Mouse (Mus musculus) kidney, embryonic 16.5 days (tissue): ENCODE results near the gene Elp1. TPM values are rescaled to one million over a fixed set of nuclear protein-coding genes. Genes with fewer than 3 reads are reported as not detected.
A peak's percentile ranks its signal among the peaks of the same experiment; 100 is the strongest.

Experiments
- ATAC-seq: fragments of 200-750 bp; cut with Nextera tagmentation; 2 replicates; pipeline ENCODE4 v1.8.0; 2017; ENCODE audit warnings: moderate TSS enrichment; ENCODE audit not compliant: low FRiP score, low TSS enrichment
- H3K27ac ChIP-seq: fragments of 300-500 bp; sonication (generic); 2 replicates; pipeline ENCODE4 v1.5.1; 2014; ENCODE audit warnings: low read length
- H3K27me3 ChIP-seq: fragments of 300-500 bp; sonication (generic); 2 replicates; pipeline ENCODE4 v1.6.1; 2014; ENCODE audit warnings: low read length, control low read depth, mixed read lengths; ENCODE audit not compliant: insufficient read depth
- H3K36me3 ChIP-seq: fragments of 300-500 bp; sonication (generic); 2 replicates; pipeline ENCODE4 v1.6.1; 2014; ENCODE audit warnings: low read length, control low read depth, mixed read lengths; ENCODE audit not compliant: insufficient read depth
- H3K4me1 ChIP-seq: fragments of 300-500 bp; sonication (generic); 2 replicates; pipeline ENCODE4 v1.6.1; 2014; ENCODE audit warnings: low read length, control low read depth, mixed read lengths; ENCODE audit not compliant: insufficient read depth
- H3K4me2 ChIP-seq: fragments of 300-500 bp; sonication (generic); replicated peaks from 2 replicates; pipeline ENCODE4 v1.6.1; 2014; ENCODE audit warnings: low read depth, low read length
- H3K4me3 ChIP-seq: fragments of 300-500 bp; sonication (generic); 2 replicates; pipeline ENCODE4 v1.5.1; 2014; ENCODE audit warnings: mild to moderate bottlenecking, low read length
- H3K9ac ChIP-seq: fragments of 300-500 bp; sonication (generic); replicated peaks from 2 replicates; pipeline ENCODE4 v1.6.1; 2014; ENCODE audit warnings: low read length
- H3K9me3 ChIP-seq: fragments of 300-500 bp; sonication (generic); 2 replicates; pipeline ENCODE4 v1.6.1; 2016; ENCODE audit warnings: low read length, control low read depth
- WGBS: fragments of 180-500 bp; shearing (Covaris S2); extraction: QIAGEN DNeasy Blood & Tissue Kit; methylation state at CpG from one replicate; pipeline ENCODE4 v1.1.7; 2014; 5-methylcytosine and 5-hydroxymethylcytosine counted together
- polyA plus RNA-seq: library from polyadenylated mRNA; unstranded; fragments of >200 nt; fragmentation: Nextera tagmentation; extraction: Ambion mirVana; gene quantifications from 2 replicates; pipeline ENCODE4 v1.2.1, GENCODE M21; 2015

The Elp1 gene
- polyA plus RNA-seq, 1 experiment from 2014 or later, result 50.6 TPM

- Histone ChIP-seq H3K27ac (no peak overlapping the region), H3K9me3 (no peaks in the 10 kb centered on the region), H3K4me1 (peaks cover under 1% of the 10 kb centered on the region; the same call in 1 of the 2 replicates), H3K36me3 (peaks cover 10% of the 10 kb centered on the region; the same call in 1 of the 2 replicates), H3K4me3 (no peak overlapping the region), H3K4me2 (no peak overlapping the region), H3K27me3 (no peaks in the 10 kb centered on the region), H3K9ac (no peak overlapping the region)
- no peak for ATAC-seq
- WGBS, result 66% methylated on average over 6 of the region's 6 CpGs
Measured at GRCm38 (mm10) chr4:56837661-56838060, 35.5 kb upstream of the Elp1 start.

GRCm38 (mm10) chr4:56831998-56832397 is 29.9 kb upstream of the Elp1 start:
- WGBS, result 43% methylated on average over 7 of the region's 7 CpGs
- H3K4me2 ChIP-seq, result no peak overlapping the region

DNA sequence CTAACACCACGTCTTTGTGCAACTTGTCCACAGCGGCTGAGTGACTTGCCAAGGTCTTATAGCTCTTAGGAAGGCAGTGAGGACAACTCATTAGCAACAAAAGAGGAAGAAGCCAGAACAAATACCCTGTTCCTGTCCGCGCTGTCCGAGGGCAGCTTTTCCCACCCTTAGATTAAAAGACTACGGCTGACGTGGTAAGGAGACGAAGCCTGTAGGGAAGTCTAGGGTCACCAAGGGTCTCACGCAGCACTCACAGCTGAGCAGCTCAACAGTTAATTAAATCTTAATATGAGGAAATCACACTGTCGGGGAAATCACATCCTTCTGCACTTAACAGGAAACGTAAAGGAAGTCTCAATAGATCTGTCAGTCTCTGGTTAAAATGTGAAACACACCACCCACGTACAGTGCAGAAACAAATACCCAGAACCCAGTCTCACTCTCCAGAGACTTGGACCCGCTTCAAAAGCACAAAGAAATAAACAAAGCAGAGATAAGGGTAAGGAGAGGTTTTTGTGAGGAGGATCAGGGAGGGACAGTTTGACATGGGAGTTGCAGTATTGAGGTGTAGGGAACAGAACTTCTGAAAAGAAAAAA is 29.0 kb upstream of the Elp1 start:
- Histone ChIP-seq H3K36me3 (peaks cover 11% of the 10 kb centered on the region; the same call in 1 of the 2 replicates), H3K4me2 (no peak overlapping the region; the same call in 1 of the 2 replicates), H3K9me3 (no peaks in the 10 kb centered on the region), H3K27me3 (no peaks in the 10 kb centered on the region), H3K9ac (no peak overlapping the region), H3K27ac (no peak overlapping the region; the same call in 1 of the 2 replicates), H3K4me1 (peaks cover 26% of the 10 kb centered on the region), H3K4me3 (no peak overlapping the region)
- 50% methylated on average over 13 of the region's 13 CpGs for WGBS
- no peak for ATAC-seq

More at GRCm38 (mm10) chr4:56831998-56832397, 29.9 kb upstream of the Elp1 start:
- ATAC-seq, result no peak
- Histone ChIP-seq H3K9me3 (no peaks in the 10 kb centered on the region), H3K36me3 (peaks cover 12% of the 10 kb centered on the region; the same call in 1 of the 2 replicates), H3K4me1 (peaks cover 26% of the 10 kb centered on the region), H3K27me3 (no peaks in the 10 kb centered on the region), H3K4me3 (no peak overlapping the region), H3K27ac (no peak overlapping the region; the same call in 1 of the 2 replicates), H3K9ac (no peak overlapping the region)

DNA sequence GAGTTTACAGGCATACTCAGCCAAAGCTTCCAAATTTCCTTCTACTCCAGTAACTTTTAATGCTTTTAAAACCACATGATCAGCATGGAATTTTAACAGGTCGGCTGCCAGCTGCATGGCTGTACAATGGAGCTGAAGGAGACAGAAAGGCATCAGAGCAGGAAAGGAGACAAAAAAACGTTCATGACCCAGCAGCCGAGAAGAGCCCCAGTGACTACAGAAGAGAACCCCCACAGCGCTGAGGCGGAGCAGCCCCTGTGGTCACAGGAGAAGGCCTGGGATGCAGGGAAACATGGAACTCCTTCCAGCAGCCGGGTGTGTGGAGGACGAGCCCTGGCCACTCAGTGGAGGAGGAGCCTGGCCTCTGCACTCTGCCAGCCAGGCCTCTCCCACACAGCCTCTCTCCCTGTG is 27.4 kb upstream of the Elp1 start:
- WGBS, result 26% methylated on average over 7 of the region's 7 CpGs
- Histone ChIP-seq H3K36me3 (peaks cover 11% of the 10 kb centered on the region; the same call in 1 of the 2 replicates), H3K4me1 (peaks cover 26% of the 10 kb centered on the region), H3K27me3 (no peaks in the 10 kb centered on the region), H3K9me3 (no peaks in the 10 kb centered on the region), H3K9ac (no peak overlapping the region), H3K4me3 (no peak overlapping the region), H3K27ac (peak overlapping the region; percentile 73), H3K4me2 (no peak overlapping the region)
- ATAC-seq, result peak; percentile 90

- Histone ChIP-seq H3K9ac (no peak overlapping the region), H3K36me3 (peaks cover 11% of the 10 kb centered on the region; the same call in 1 of the 2 replicates), H3K27ac (no peak overlapping the region; the same call in 1 of the 2 replicates), H3K4me3 (no peak overlapping the region), H3K4me1 (peaks cover 26% of the 10 kb centered on the region), H3K27me3 (no peaks in the 10 kb centered on the region), H3K9me3 (no peaks in the 10 kb centered on the region), H3K4me2 (no peak overlapping the region)
- 44% methylated on average over 3 of the region's 3 CpGs for WGBS
- peak; percentile 64; the same call in 1 of the 2 replicates for ATAC-seq
Measured at GRCm38 (mm10) chr4:56828932-56829331, 26.8 kb upstream of the Elp1 start.

GRCm38 (mm10) chr4:56824231-56824630 is 22.1 kb upstream of the Elp1 start:
- ATAC-seq, result no peak
- H3K27me3 ChIP-seq, result no peaks in the 10 kb centered on the region
- 88% methylated on average over 9 of the region's 9 CpGs for WGBS
- peaks cover 1% of the 10 kb centered on the region; the same call in 1 of the 2 replicates for H3K4me1 ChIP-seq
- H3K4me2 ChIP-seq, result no peak overlapping the region
- H3K4me3 ChIP-seq, result no peak overlapping the region
- no peaks in the 10 kb centered on the region for H3K9me3 ChIP-seq
- H3K36me3 ChIP-seq, result peaks cover 13% of the 10 kb centered on the region; the same call in 1 of the 2 replicates
- no peak overlapping the region for H3K9ac ChIP-seq
- H3K27ac ChIP-seq, result no peak overlapping the region

- no peak for ATAC-seq
- H3K4me3 ChIP-seq, result no peak overlapping the region
- no peaks in the 10 kb centered on the region for H3K9me3 ChIP-seq
- H3K36me3 ChIP-seq, result peaks cover 7% of the 10 kb centered on the region; the same call in 1 of the 2 replicates
- H3K4me1 ChIP-seq, result no peaks in the 10 kb centered on the region
- H3K4me2 ChIP-seq, result no peak overlapping the region
- H3K9ac ChIP-seq, result no peak overlapping the region
- no peaks in the 10 kb centered on the region for H3K27me3 ChIP-seq
- H3K27ac ChIP-seq, result no peak overlapping the region
Measured at GRCm38 (mm10) chr4:56820017-56820550, 18.0 kb upstream of the Elp1 start.

- 64% methylated on average over 8 of the region's 8 CpGs for WGBS
- no peaks in the 10 kb centered on the region for H3K27me3 ChIP-seq
- no peaks in the 10 kb centered on the region for H3K9me3 ChIP-seq
- H3K27ac ChIP-seq, result no peak overlapping the region
- no peak overlapping the region for H3K4me3 ChIP-seq
- ATAC-seq, result no peak
- H3K36me3 ChIP-seq, result 0 out of 2 replicates have a peak, but pooled peaks cover 3% of the 10 kb centered on the region
- H3K4me1 ChIP-seq, result no peaks in the 10 kb centered on the region
- no peak overlapping the region for H3K9ac ChIP-seq
- no peak overlapping the region for H3K4me2 ChIP-seq
Measured at GRCm38 (mm10) chr4:56815131-56815530, 13.0 kb upstream of the Elp1 start.

- H3K9ac ChIP-seq, result no peak overlapping the region
- H3K4me2 ChIP-seq, result no peak overlapping the region
- no peak for ATAC-seq
- no peak overlapping the region for H3K4me3 ChIP-seq
- WGBS, result 83% methylated on average over 4 of the region's 4 CpGs
- no peaks in the 10 kb centered on the region for H3K27me3 ChIP-seq
- no peak overlapping the region for H3K27ac ChIP-seq
- H3K36me3 ChIP-seq, result peaks cover 5% of the 10 kb centered on the region; the same call in 1 of the 2 replicates
- H3K4me1 ChIP-seq, result no peaks in the 10 kb centered on the region
- H3K9me3 ChIP-seq, result no peaks in the 10 kb centered on the region
Measured at GRCm38 (mm10) chr4:56812096-56812495, 10.0 kb upstream of the Elp1 start.

GRCm38 (mm10) chr4:56811642-56812041 is 9.5 kb upstream of the Elp1 start:
- Histone ChIP-seq H3K9me3 (no peaks in the 10 kb centered on the region), H3K4me3 (no peak overlapping the region), H3K27ac (no peak overlapping the region), H3K36me3 (peaks cover 10% of the 10 kb centered on the region), H3K4me2 (no peak overlapping the region), H3K4me1 (no peaks in the 10 kb centered on the region), H3K9ac (no peak overlapping the region), H3K27me3 (no peaks in the 10 kb centered on the region)
- ATAC-seq, result no peak
- WGBS, result 81% methylated on average over 3 of the region's 3 CpGs
